Mouse (Mus musculus) megakaryocyte, embryonic 14.5 days (primary cell): ENCODE measurements around the gene Dnah2.

Source experiments
- FLI1 ChIP-seq: IDR thresholded peaks from 2 replicates; pipeline ENCODE4 v1.6.1; 2012; ENCODE audit warnings: low read length, inconsistent platforms, mixed read lengths
- GATA1 ChIP-seq: IDR thresholded peaks from 3 replicates; pipeline ENCODE4 v1.6.1; 2012; ENCODE audit warnings: mixed read lengths, low read length, inconsistent platforms, borderline replicate concordance

DNA sequence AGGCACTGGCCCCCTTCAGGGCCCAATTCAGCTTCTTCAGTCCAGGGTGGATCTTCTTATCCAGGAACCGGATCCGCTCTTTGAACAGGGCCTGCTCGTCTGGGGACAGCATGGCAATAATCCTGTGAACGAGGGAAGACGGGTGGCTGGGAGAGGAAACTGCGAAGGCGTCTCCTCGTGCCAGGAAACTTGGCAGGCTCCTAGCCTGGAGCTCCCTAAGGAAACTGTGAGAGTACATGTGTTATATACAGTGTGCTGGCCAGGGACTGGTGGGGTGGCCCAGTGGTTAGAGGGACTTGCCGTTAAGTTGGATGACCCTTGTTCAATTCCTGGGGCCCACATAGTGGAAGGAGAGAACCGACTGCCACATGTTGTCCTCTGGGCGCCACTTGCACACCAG lies 49.8 kb downstream of the Dnah2 start:
- TF ChIP-seq GATA1, result no peak
- no peak for TF ChIP-seq FLI1
